Mouse (Mus musculus) limb, embryonic 13.5 days (tissue): ENCODE data around the gene Ifnb1. TPM values are rescaled to one million over a fixed set of nuclear protein-coding genes. Genes with fewer than 3 reads are reported as not detected.
A peak's percentile ranks its signal among the peaks of the same experiment; 100 is the strongest.

Source experiments
- ATAC-seq: fragments of 200-750 bp; cut with Nextera tagmentation; 2 replicates; pipeline ENCODE4 v1.8.0; 2017; ENCODE audit warnings: low read depth, moderate number of reproducible peaks, moderate TSS enrichment; ENCODE audit not compliant: low FRiP score
- H3K27ac ChIP-seq: fragments of 300-500 bp; sonication (generic); 2 replicates; pipeline ENCODE4 v1.5.1; 2015; ENCODE audit warnings: inconsistent platforms, mild to moderate bottlenecking, moderate library complexity
- H3K27me3 ChIP-seq: fragments of 300-500 bp; sonication (generic); 2 replicates; pipeline ENCODE4 v1.6.1; 2015; ENCODE audit warnings: mild to moderate bottlenecking, inconsistent platforms
- H3K36me3 ChIP-seq: fragments of 300-500 bp; sonication (generic); 2 replicates; pipeline ENCODE4 v1.6.1; 2015; ENCODE audit warnings: inconsistent platforms, mild to moderate bottlenecking, moderate library complexity
- H3K4me1 ChIP-seq: fragments of 300-500 bp; sonication (generic); 2 replicates; pipeline ENCODE4 v1.6.1; 2015; ENCODE audit warnings: inconsistent platforms
- H3K4me2 ChIP-seq: fragments of 300-500 bp; sonication (generic); replicated peaks from 2 replicates; pipeline ENCODE4 v1.6.1; 2015; ENCODE audit warnings: inconsistent platforms, mild to moderate bottlenecking, moderate library complexity
- H3K4me3 ChIP-seq: fragments of 300-500 bp; sonication (generic); 2 replicates; pipeline ENCODE4 v1.5.1; 2015; ENCODE audit warnings: moderate library complexity, mild to moderate bottlenecking, inconsistent platforms
- H3K9ac ChIP-seq: fragments of 300-500 bp; sonication (generic); 2 replicates; pipeline ENCODE4 v1.6.1; 2015; ENCODE audit warnings: mild to moderate bottlenecking, inconsistent platforms
- H3K9me3 ChIP-seq: fragments of 300-500 bp; sonication (generic); 2 replicates; pipeline ENCODE4 v1.6.1; 2016; ENCODE audit warnings: inconsistent platforms
- WGBS: fragments of 180-500 bp; shearing (Covaris S2); methylation state at CpG from one replicate; pipeline ENCODE4 v1.1.7; 2015; 5-methylcytosine and 5-hydroxymethylcytosine counted together
- polyA plus RNA-seq: library from polyadenylated mRNA; unstranded; fragments of >200 nt; fragmentation: Nextera tagmentation; extraction: Ambion mirVana; gene quantifications from 2 replicates; pipeline ENCODE4 v1.2.1, GENCODE M21; 2015

The Ifnb1 gene
- polyA plus RNA-seq, 1 experiment from 2014 or later = not detected

GRCm38 (mm10) chr4:88530892-88531291 is 8.3 kb upstream of the Ifnb1 start:
- H3K27ac ChIP-seq = no peak overlapping the region
- no peaks in the 10 kb centered on the region for H3K9me3 ChIP-seq
- no peak overlapping the region for H3K4me3 ChIP-seq
- H3K4me2 ChIP-seq = no peak overlapping the region
- WGBS = 77% methylated on average over 2 of the region's 2 CpGs
- H3K36me3 ChIP-seq = no peaks in the 10 kb centered on the region
- H3K4me1 ChIP-seq = no peaks in the 10 kb centered on the region
- H3K9ac ChIP-seq = no peak overlapping the region
- H3K27me3 ChIP-seq = no peaks in the 10 kb centered on the region
- no peak for ATAC-seq

- WGBS = 52% methylated on average over 4 of the region's 4 CpGs
Measured at GRCm38 (mm10) chr4:88530271-88530670, 7.7 kb upstream of the Ifnb1 start.

GRCm38 (mm10) chr4:88526379-88527049 is 3.9 kb upstream of the Ifnb1 start:
- no peak overlapping the region for H3K27ac ChIP-seq
- 0 out of 2 replicates have a peak, but pooled peaks cover 4% of the 10 kb centered on the region for H3K27me3 ChIP-seq
- no peak overlapping the region for H3K4me3 ChIP-seq
- no peak overlapping the region for H3K4me2 ChIP-seq
- no peak overlapping the region for H3K9ac ChIP-seq
- WGBS = 79% methylated on average over 5 of the region's 5 CpGs
- no peaks in the 10 kb centered on the region for H3K36me3 ChIP-seq
- no peaks in the 10 kb centered on the region for H3K4me1 ChIP-seq
- ATAC-seq = no peak
- no peaks in the 10 kb centered on the region for H3K9me3 ChIP-seq

More at GRCm38 (mm10) chr4:88530271-88530670, 7.7 kb upstream of the Ifnb1 start:
- no peak overlapping the region for H3K4me3 ChIP-seq
- H3K27me3 ChIP-seq = no peaks in the 10 kb centered on the region
- no peak for ATAC-seq
- no peaks in the 10 kb centered on the region for H3K9me3 ChIP-seq
- no peaks in the 10 kb centered on the region for H3K36me3 ChIP-seq
- no peak overlapping the region for H3K4me2 ChIP-seq
- no peak overlapping the region for H3K9ac ChIP-seq
- no peaks in the 10 kb centered on the region for H3K4me1 ChIP-seq
- no peak overlapping the region for H3K27ac ChIP-seq

- H3K27ac ChIP-seq = no peak overlapping the region
- H3K9me3 ChIP-seq = no peaks in the 10 kb centered on the region
- no peak overlapping the region for H3K4me2 ChIP-seq
- no peaks in the 10 kb centered on the region for H3K36me3 ChIP-seq
- H3K4me1 ChIP-seq = no peaks in the 10 kb centered on the region
- ATAC-seq = no peak
- no peak overlapping the region for H3K9ac ChIP-seq
- H3K27me3 ChIP-seq = 0 out of 2 replicates have a peak, but pooled peaks cover 4% of the 10 kb centered on the region
- no peak overlapping the region for H3K4me3 ChIP-seq
- 78% methylated on average over 3 of the region's 3 CpGs for WGBS
Measured at GRCm38 (mm10) chr4:88525393-88525792, 2.8 kb upstream of the Ifnb1 start.

- Histone ChIP-seq H3K36me3 (no peaks in the 10 kb centered on the region), H3K27me3 (0 out of 2 replicates have a peak, but pooled peaks cover 4% of the 10 kb centered on the region), H3K9me3 (no peaks in the 10 kb centered on the region), H3K9ac (no peak overlapping the region), H3K4me2 (no peak overlapping the region), H3K27ac (no peak overlapping the region), H3K4me3 (no peak overlapping the region), H3K4me1 (no peaks in the 10 kb centered on the region)
- no peak for ATAC-seq
Measured at GRCm38 (mm10) chr4:88523241-88523640, 667 bp upstream of the Ifnb1 start.

- Histone ChIP-seq H3K4me2 (no peak overlapping the region), H3K4me1 (peaks cover 8% of the 10 kb centered on the region; the same call in 1 of the 2 replicates), H3K27ac (no peak overlapping the region), H3K9ac (no peak overlapping the region), H3K9me3 (no peaks in the 10 kb centered on the region), H3K36me3 (no peaks in the 10 kb centered on the region), H3K27me3 (0 out of 2 replicates have a peak, but pooled peaks cover 4% of the 10 kb centered on the region), H3K4me3 (no peak overlapping the region)
- no peak for ATAC-seq
- 71% methylated on average over 2 of the region's 2 CpGs for WGBS
Measured at GRCm38 (mm10) chr4:88517957-88518356, 4.6 kb downstream of the Ifnb1 start.

GRCm38 (mm10) chr4:88515711-88516211 is 6.8 kb downstream of the Ifnb1 start:
- Histone ChIP-seq H3K9ac (no peak overlapping the region), H3K27me3 (no peaks in the 10 kb centered on the region), H3K36me3 (no peaks in the 10 kb centered on the region), H3K4me2 (peak overlapping the region; percentile 7; the same call in 1 of the 2 replicates), H3K27ac (no peak overlapping the region), H3K9me3 (no peaks in the 10 kb centered on the region), H3K4me3 (no peak overlapping the region), H3K4me1 (peaks cover 8% of the 10 kb centered on the region; the same call in 1 of the 2 replicates)
- 29% methylated on average over 4 of the region's 4 CpGs for WGBS
- ATAC-seq = 0 out of 2 replicates have a peak, but pooled peaks have one; percentile 19

GRCm38 (mm10) chr4:88515250-88515649 is 7.3 kb downstream of the Ifnb1 start:
- no peak overlapping the region for H3K27ac ChIP-seq
- H3K36me3 ChIP-seq = no peaks in the 10 kb centered on the region
- no peak overlapping the region for H3K9ac ChIP-seq
- H3K4me3 ChIP-seq = no peak overlapping the region
- no peak for ATAC-seq
- no peaks in the 10 kb centered on the region for H3K27me3 ChIP-seq
- WGBS = 59% methylated on average over 2 of the region's 2 CpGs
- no peak overlapping the region for H3K4me2 ChIP-seq
- no peaks in the 10 kb centered on the region for H3K9me3 ChIP-seq
- peaks cover 8% of the 10 kb centered on the region; the same call in 1 of the 2 replicates for H3K4me1 ChIP-seq

- H3K36me3 ChIP-seq = no peaks in the 10 kb centered on the region
- no peak overlapping the region for H3K4me3 ChIP-seq
- 39% methylated on average over 4 of the region's 4 CpGs for WGBS
- no peaks in the 10 kb centered on the region for H3K27me3 ChIP-seq
- no peak overlapping the region for H3K9ac ChIP-seq
- no peak overlapping the region for H3K27ac ChIP-seq
- H3K4me1 ChIP-seq = peaks cover 8% of the 10 kb centered on the region; the same call in 1 of the 2 replicates
- H3K9me3 ChIP-seq = no peaks in the 10 kb centered on the region
- no peak; the same call in 1 of the 2 replicates for ATAC-seq
- H3K4me2 ChIP-seq = no peak overlapping the region
Measured at GRCm38 (mm10) chr4:88514403-88514802, 8.2 kb downstream of the Ifnb1 start.

GRCm38 (mm10) chr4:88513743-88514142 is 8.8 kb downstream of the Ifnb1 start:
- Histone ChIP-seq H3K9me3 (no peaks in the 10 kb centered on the region), H3K27me3 (no peaks in the 10 kb centered on the region), H3K9ac (no peak overlapping the region), H3K36me3 (no peaks in the 10 kb centered on the region), H3K4me1 (peaks cover 8% of the 10 kb centered on the region; the same call in 1 of the 2 replicates), H3K4me2 (no peak overlapping the region), H3K27ac (no peak overlapping the region), H3K4me3 (no peak overlapping the region)
- ATAC-seq = no peak
- WGBS = 92% methylated on average over 4 of the region's 4 CpGs

GRCm38 (mm10) chr4:88503753-88504152 is 18.8 kb downstream of the Ifnb1 start:
- H3K36me3 ChIP-seq = no peaks in the 10 kb centered on the region
- peak; percentile 81 for ATAC-seq
- H3K4me3 ChIP-seq = no peak overlapping the region
- 21% methylated on average over 4 of the region's 4 CpGs for WGBS
- H3K27me3 ChIP-seq = no peaks in the 10 kb centered on the region
- H3K9me3 ChIP-seq = no peaks in the 10 kb centered on the region
- no peak overlapping the region for H3K4me2 ChIP-seq
- H3K9ac ChIP-seq = no peak overlapping the region
- peak overlapping the region; percentile 72 for H3K27ac ChIP-seq
- H3K4me1 ChIP-seq = peaks cover 14% of the 10 kb centered on the region; the same call in 1 of the 2 replicates

GRCm38 (mm10) chr4:88501247-88501646 is 21.3 kb downstream of the Ifnb1 start:
- H3K4me2 ChIP-seq = no peak overlapping the region
- H3K27me3 ChIP-seq = no peaks in the 10 kb centered on the region
- H3K36me3 ChIP-seq = no peaks in the 10 kb centered on the region
- WGBS = 85% methylated on average over 3 of the region's 3 CpGs
- H3K9me3 ChIP-seq = no peaks in the 10 kb centered on the region
- H3K4me3 ChIP-seq = no peak overlapping the region
- no peak overlapping the region for H3K9ac ChIP-seq
- H3K27ac ChIP-seq = no peak overlapping the region
- ATAC-seq = no peak
- H3K4me1 ChIP-seq = peaks cover 14% of the 10 kb centered on the region; the same call in 1 of the 2 replicates
